Mouse (Mus musculus) MEL (cell line): ENCODE data around the gene H2-DMa. TPM values are rescaled to one million over a fixed set of nuclear protein-coding genes. Genes with fewer than 3 reads are reported as not detected.

Experiments used
- DNase-seq: peaks from one replicate; pipeline ENCODE4 v3.0.0; 2011; ENCODE audit warnings: low read depth, low spot score
- H3K27ac ChIP-seq: 2 replicates; pipeline ENCODE4 v1.5.1; 2012; ENCODE audit warnings: low read depth, mild to moderate bottlenecking, control low read depth, low read length, moderate library complexity; ENCODE audit not compliant: control insufficient read depth
- H3K27me3 ChIP-seq, 2 experiments: fragments of 150-350 bp in 1 of 2; sonication (generic) in 1 of 2; 2 replicates each; pipeline ENCODE4 v1.6.1; 2012; ENCODE audit warnings: low read length in 2 of 2, mild to moderate bottlenecking in 2 of 2, improper control_type of control experiment in 1 of 2, moderate library complexity in 1 of 2; ENCODE audit not compliant: insufficient read depth in 2 of 2, control insufficient read depth in 1 of 2
- H3K36me3 ChIP-seq, 2 experiments: 2 replicates each; pipeline ENCODE4 v1.6.1; 2012 to 2014; ENCODE audit warnings: low read length in 2 of 2, improper control_type of control experiment in 1 of 2, inconsistent platforms in 1 of 2, mild to moderate bottlenecking in 1 of 2; ENCODE audit not compliant: insufficient read depth in 2 of 2, control insufficient read depth in 1 of 2
- H3K4me1 ChIP-seq, 2 experiments: fragments of 150-350 bp in 1 of 2; sonication (generic) in 1 of 2; 2 replicates each; pipeline ENCODE4 v1.6.1; 2012; ENCODE audit warnings: low read length in 2 of 2, improper control_type of control experiment in 1 of 2, mild to moderate bottlenecking in 1 of 2; ENCODE audit not compliant: insufficient read depth in 2 of 2, control insufficient read depth in 1 of 2
- H3K4me3 ChIP-seq, 2 experiments: fragments of 150-350 bp in 1 of 2; sonication (generic) in 1 of 2; 2 replicates each; pipeline ENCODE4 v1.5.1; 2012; ENCODE audit warnings: low read depth in 2 of 2, low read length in 2 of 2, mild to moderate bottlenecking in 2 of 2, moderate library complexity in 2 of 2, control low read depth in 1 of 2, improper control_type of control experiment in 1 of 2; ENCODE audit not compliant: control insufficient read depth in 1 of 2, insufficient read depth in 1 of 2
- H3K79me2 ChIP-seq: 2 replicates; pipeline ENCODE4 v1.6.1; 2012; ENCODE audit warnings: mild to moderate bottlenecking, low read length, moderate library complexity; ENCODE audit not compliant: control insufficient read depth, poor library complexity, insufficient read depth
- H3K9ac ChIP-seq: 2 replicates; pipeline ENCODE4 v1.6.1; 2012; ENCODE audit warnings: low read depth, mild to moderate bottlenecking, control low read depth, low read length, moderate library complexity; ENCODE audit not compliant: control insufficient read depth, poor library complexity, severe bottlenecking
- H3K9me3 ChIP-seq: fragments of 150-350 bp; sonication (generic); replicated peaks from 2 replicates; pipeline ENCODE4 v1.6.1; 2012; ENCODE audit warnings: mild to moderate bottlenecking, low read length, improper control_type of control experiment, moderate library complexity; ENCODE audit not compliant: insufficient read depth
- CTCF ChIP-seq, 3 experiments: IDR thresholded peaks in 2 of 3; conservative IDR thresholded peaks in 1 of 3; 2 replicates each; pipeline ENCODE4 v1.5.1; 2011 to 2012; ENCODE audit warnings: low read length in 3 of 3, low read depth in 2 of 3, mild to moderate bottlenecking in 2 of 3, improper control_type of control experiment in 1 of 3, inconsistent platforms in 1 of 3, mixed read lengths in 1 of 3, moderate library complexity in 1 of 3; ENCODE audit not compliant: control insufficient read depth in 1 of 3, insufficient read depth in 1 of 3, poor library complexity in 1 of 3, severe bottlenecking in 1 of 3
- EP300 ChIP-seq, 2 experiments: IDR thresholded peaks; 2 replicates each; pipeline ENCODE4 v1.6.1; 2011; ENCODE audit warnings: improper control_type of control experiment in 2 of 2, low read length in 2 of 2, low read depth in 1 of 2, mild to moderate bottlenecking in 1 of 2
- ETS1 ChIP-seq: IDR thresholded peaks from 2 replicates; pipeline ENCODE4 v1.6.1; 2012; ENCODE audit warnings: low read depth, mild to moderate bottlenecking, inconsistent platforms, low read length, improper control_type of control experiment, moderate library complexity
- GABPA ChIP-seq: IDR thresholded peaks from 2 replicates; pipeline ENCODE4 v1.6.1; 2012; ENCODE audit warnings: low read depth, mild to moderate bottlenecking, inconsistent platforms, low read length, improper control_type of control experiment, moderate library complexity
- GATA1 ChIP-seq: IDR thresholded peaks from 2 replicates; pipeline ENCODE4 v1.6.1; 2011; ENCODE audit warnings: low read depth, low read length, improper control_type of control experiment
- HCFC1 ChIP-seq: IDR thresholded peaks from 2 replicates; pipeline ENCODE4 v1.6.1; 2012; ENCODE audit warnings: low read depth, mild to moderate bottlenecking, inconsistent platforms, low read length, improper control_type of control experiment, moderate library complexity
- MEF2A ChIP-seq: IDR thresholded peaks from 2 replicates; pipeline ENCODE4 v1.6.1; 2014; ENCODE audit warnings: low read depth, mild to moderate bottlenecking, inconsistent platforms, low read length, improper control_type of control experiment; ENCODE audit not compliant: poor library complexity, insufficient replicate concordance, severe bottlenecking; ENCODE audit errors: extremely low read depth
- MXI1 ChIP-seq: IDR thresholded peaks from 2 replicates; pipeline ENCODE4 v1.6.1; 2011; ENCODE audit warnings: mild to moderate bottlenecking, low read depth, low read length, improper control_type of control experiment
- NELFE ChIP-seq: IDR thresholded peaks from 2 replicates; pipeline ENCODE4 v1.6.1; 2011; ENCODE audit warnings: low read depth, low read length, improper control_type of control experiment
- NRF1 ChIP-seq: IDR thresholded peaks from 2 replicates; pipeline ENCODE4 v1.6.1; 2014; ENCODE audit warnings: low read depth, mild to moderate bottlenecking, inconsistent platforms, low read length, improper control_type of control experiment, moderate library complexity; ENCODE audit not compliant: poor library complexity, insufficient read depth, severe bottlenecking
- RAD21 ChIP-seq: IDR thresholded peaks from 2 replicates; pipeline ENCODE4 v1.6.1; 2011; ENCODE audit warnings: mild to moderate bottlenecking, low read depth, low read length, improper control_type of control experiment
- SMC3 ChIP-seq: IDR thresholded peaks from 2 replicates; pipeline ENCODE4 v1.6.1; 2011; ENCODE audit warnings: low read depth, low read length, improper control_type of control experiment
- ZC3H11A ChIP-seq: IDR thresholded peaks from 2 replicates; pipeline ENCODE4 v1.6.1; 2012; ENCODE audit warnings: low read depth, mild to moderate bottlenecking, inconsistent platforms, low read length, improper control_type of control experiment
- ZKSCAN1 ChIP-seq: IDR thresholded peaks from 2 replicates; pipeline ENCODE4 v1.6.1; 2012; ENCODE audit warnings: low read depth, mild to moderate bottlenecking, inconsistent platforms, low read length, improper control_type of control experiment, moderate library complexity
- polyA plus RNA-seq, 2 experiments: library from polyadenylated mRNA; stranded (reverse) in 1 of 2; unstranded in 1 of 2; fragments of >175 nt in 1 of 2; fragments of >200 nt in 1 of 2; gene quantifications; 2 replicates each; pipeline versions ENCODE4 v1.2.1 to v1.2.4; 2012; ENCODE audit warnings: low replicate concordance in 2 of 2, low read depth in 1 of 2; ENCODE audit not compliant: insufficient read length in 2 of 2, insufficient read depth in 1 of 2, missing spikeins in 1 of 2
- total RNA-seq: library from RNA; depleted of rRNA; stranded (reverse); fragments of 300-350 nt; gene quantifications from 2 replicates; pipeline ENCODE4 v1.2.3, GENCODE M21; 2012

The H2-DMa gene
- total and polyA plus RNA-seq, 3 experiments, result 38.3 to 38.7 TPM; not detected in 1

DNA sequence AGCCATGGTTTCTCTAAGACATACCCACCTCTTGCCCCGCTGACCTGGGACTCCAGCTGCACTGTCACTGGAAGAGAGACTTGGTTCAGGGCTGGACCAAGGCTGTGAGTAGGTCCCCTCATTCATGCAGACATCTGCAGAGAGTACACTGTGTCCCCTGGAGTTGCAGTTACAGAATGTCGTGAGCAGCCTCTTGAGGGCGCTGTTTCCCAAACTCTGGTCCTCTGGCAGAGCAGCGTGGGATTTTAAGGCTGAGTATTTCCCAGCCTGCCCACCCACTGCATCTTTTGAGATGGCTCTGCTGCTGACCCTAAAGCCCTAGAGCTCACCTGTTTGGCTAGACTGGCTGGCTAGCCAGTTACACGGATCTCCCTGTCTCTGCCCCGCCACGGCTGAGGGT is 28.4 kb upstream of the H2-DMa start:
- H3K27me3 ChIP-seq, result no peaks in the 10 kb centered on the region
- peak; percentile 74 for DNase-seq
- no peak for TF ChIP-seq MEF2A
- 0 out of 2 replicates have a peak, but pooled peaks have one; percentile 23 for TF ChIP-seq HCFC1
- TF ChIP-seq ZC3H11A, result peak; percentile 21; the same call in 1 of the 2 replicates
- peak; percentile 50 for TF ChIP-seq RAD21
- peak; percentile 70 to 78 (median 76) for TF ChIP-seq CTCF (IDR thresholded peaks at IDR 0.05 in 2 of 3, conservative IDR thresholded peaks at IDR 0.05 in 1 of 3; ENCODE audit: control insufficient read depth in 1 of 3, insufficient read depth in 1 of 3, low read depth in 2 of 3, low read length in 3 of 3, poor library complexity in 1 of 3, severe bottlenecking in 1 of 3)
- no peak for TF ChIP-seq NELFE
- no peak for TF ChIP-seq GABPA
- peak; percentile 42; the same call in 1 of the 2 replicates for TF ChIP-seq SMC3
- H3K27ac ChIP-seq, result no peak overlapping the region
- H3K36me3 ChIP-seq, result peaks cover 0 to 6% of the 10 kb centered on the region in 2 experiments; a peak in 2 of 4 replicates
- no peaks in the 10 kb centered on the region; the same call in 1 of the 2 replicates for H3K79me2 ChIP-seq
- H3K9me3 ChIP-seq, result no peaks in the 10 kb centered on the region
- peaks cover 7 to 24% of the 10 kb centered on the region in 2 experiments for H3K4me1 ChIP-seq
- no peak overlapping the region for H3K4me3 ChIP-seq
- H3K9ac ChIP-seq, result no peak overlapping the region

DNA sequence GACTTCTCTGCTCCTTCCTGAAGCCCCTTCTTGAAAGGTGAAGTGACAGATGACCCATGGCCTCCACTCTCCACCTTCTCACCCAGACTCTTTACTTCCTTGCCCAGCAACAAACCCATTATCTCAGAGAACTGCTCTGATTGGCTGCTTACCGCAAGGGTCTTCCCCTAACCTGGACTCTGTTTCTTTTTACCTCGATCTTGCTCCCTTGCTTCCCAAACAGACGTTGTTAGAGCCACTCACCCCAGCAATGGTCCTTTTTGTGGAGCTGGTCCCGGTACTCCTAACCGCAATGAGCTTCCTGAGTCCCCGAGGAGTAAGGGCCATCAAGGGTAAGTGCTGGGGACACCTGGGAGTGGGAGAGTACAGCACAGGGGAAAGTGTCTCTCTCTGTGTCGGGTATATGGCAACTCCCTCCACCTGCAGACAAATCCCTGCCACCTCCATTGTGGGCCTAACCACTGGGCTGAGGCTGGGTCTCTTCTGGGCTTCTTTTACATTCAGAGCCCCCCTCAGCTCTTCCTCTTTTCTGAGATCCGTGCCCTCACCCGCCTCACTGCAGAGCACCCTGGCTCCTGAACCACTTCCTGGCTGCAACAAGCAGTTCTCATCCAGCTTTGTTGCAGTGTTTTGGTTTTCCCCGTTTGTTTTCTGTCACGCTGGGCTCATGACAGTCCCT is 27.0 kb upstream of the H2-DMa start, which contains the start of gene H2-Oa:
Gene H2-Oa (plus strand): TSS at position 144 of the 679 bp plus-strand sequence.
- peak within 1 kb of the TSS; percentile 72 to 81 for H3K4me3 ChIP-seq
- DNase-seq, result peak; percentile 72
- peak within 1 kb of the TSS; percentile 39 for H3K27ac ChIP-seq
- no peaks in the 10 kb centered on the region for H3K9me3 ChIP-seq
- no peaks in the 10 kb centered on the region for H3K27me3 ChIP-seq
- H3K4me1 ChIP-seq, result peaks cover 7 to 17% of the 10 kb centered on the region in 2 experiments
- TF ChIP-seq ZKSCAN1 (no peak), ETS1 (no peak), GATA1 (0 out of 2 replicates have a peak, but pooled peaks have one; percentile 6)
- peak within 1 kb of the TSS; percentile 58 for H3K9ac ChIP-seq
- H3K79me2 ChIP-seq, result no peaks in the 10 kb centered on the region; the same call in 1 of the 2 replicates
- peaks cover 0 to 6% of the 10 kb centered on the region in 2 experiments; a peak in 2 of 4 replicates for H3K36me3 ChIP-seq

DNA sequence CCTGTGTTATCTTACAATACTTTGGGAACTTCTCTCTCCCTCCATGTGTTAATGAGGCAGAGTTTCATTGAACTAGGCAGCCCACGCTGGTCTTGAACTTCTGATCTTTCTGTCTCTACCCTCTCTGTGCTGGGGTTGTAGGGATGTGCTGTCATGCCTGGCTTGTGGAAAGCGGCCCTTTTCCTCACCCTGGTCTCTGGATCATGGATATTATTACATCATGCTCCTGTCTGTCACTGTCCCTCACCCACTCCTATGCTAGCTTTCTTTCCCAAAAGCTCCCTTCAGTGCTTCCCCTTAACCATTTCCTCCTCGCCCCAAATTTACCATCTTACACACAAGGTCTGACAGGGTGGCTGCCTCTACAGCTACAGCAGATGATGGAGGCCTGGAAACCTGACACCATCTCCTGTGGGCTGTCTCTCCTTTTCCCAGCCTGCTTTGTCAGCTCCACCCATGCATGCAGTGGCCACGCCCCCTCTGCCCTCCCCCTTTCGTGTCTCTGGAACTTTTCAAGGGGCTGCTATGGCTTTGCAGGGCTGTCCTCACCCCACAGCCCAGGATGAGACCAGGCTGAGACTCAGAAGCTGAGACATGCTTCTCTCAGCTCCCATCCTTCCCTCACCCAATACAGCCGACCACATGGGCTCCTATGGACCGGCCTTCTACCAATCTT is 26.0 kb upstream of the H2-DMa start:
- Histone ChIP-seq H3K79me2 (no peaks in the 10 kb centered on the region), H3K9ac (no peak overlapping the region), H3K27ac (no peak overlapping the region), H3K27me3 (no peaks in the 10 kb centered on the region), H3K9me3 (no peaks in the 10 kb centered on the region), H3K4me3 (no peak overlapping the region), H3K4me1 (peaks cover 7 to 16% of the 10 kb centered on the region in 2 experiments), H3K36me3 (peaks cover 0 to 6% of the 10 kb centered on the region in 2 experiments; a peak in 2 of 4 replicates)
- TF ChIP-seq ZKSCAN1 (no peak), MXI1 (0 out of 2 replicates have a peak, but pooled peaks have one; percentile 9), EP300 (IDR thresholded peaks at IDR 0.05; ENCODE audit: low read depth in 1 of 2, low read length in 2 of 2) (no peak), NRF1 (no peak)
- DNase-seq, result peak; percentile 38
